Mouse (Mus musculus) ovary, postnatal 36 days (tissue): ENCODE measurements around the gene Gm6020.
"Not testable (repeated sequence)": the region's sequence is repeated elsewhere in the genome, so short reads cannot be mapped to it uniquely, and the experiment has no call there.

Experiments used
- DNase-seq: peaks from one replicate; pipeline ENCODE4 v3.0.0; 2022; ENCODE audit warnings: low spot score, mixed read lengths

Gm6020 gene

GRCm38 (mm10) chr19:61183590-61183989 lies at the start of gene Gm6020:
TSS of gene Gm6020 (plus strand) at chr19:61183890.
- not testable (repeated sequence) for DNase-seq

- DNase-seq = no peak
Measured at GRCm38 (mm10) chr19:61138655-61139054, 45.0 kb upstream of the Gm6020 start.

GRCm38 (mm10) chr19:61140342-61141206 lies 43.1 kb upstream of the Gm6020 start, which contains the start of gene Zfp950:
TSS of gene Zfp950 (minus strand) at chr19:61140840.
- peak; percentile 67 for DNase-seq

GRCm38 (mm10) chr19:61141299-61141698 lies 42.4 kb upstream of the Gm6020 start:
- DNase-seq = no peak

- DNase-seq = peak; percentile 43
Measured at GRCm38 (mm10) chr19:61151372-61151700, 32.4 kb upstream of the Gm6020 start.

- DNase-seq = peak; percentile 28
Measured at GRCm38 (mm10) chr19:61151701-61152420, 31.8 kb upstream of the Gm6020 start.

- DNase-seq = no peak
Measured at GRCm38 (mm10) chr19:61175756-61176324, 7.8 kb upstream of the Gm6020 start, which contains the start of gene Gm7102. TSS of gene Gm7102 (minus strand) at chr19:61176309.

- DNase-seq = peak; percentile 80
Measured at GRCm38 (mm10) chr19:61199316-61199715, 15.6 kb downstream of the Gm6020 start.

GRCm38 (mm10) chr19:61199836-61200235 lies 16.1 kb downstream of the Gm6020 start:
- peak; percentile 42 for DNase-seq

GRCm38 (mm10) chr19:61207506-61207905 lies 23.8 kb downstream of the Gm6020 start:
- DNase-seq = not testable (repeated sequence)

- no peak for DNase-seq
Measured at GRCm38 (mm10) chr19:61223706-61224328, 40.1 kb downstream of the Gm6020 start.

GRCm38 (mm10) chr19:61224678-61225525 lies 41.2 kb downstream of the Gm6020 start:
- DNase-seq = no peak

- DNase-seq = peak; percentile 86
Measured at GRCm38 (mm10) chr19:61225526-61226400, 42.1 kb downstream of the Gm6020 start.

- DNase-seq = peak; percentile 84
Measured at GRCm38 (mm10) chr19:61226401-61226927, 42.8 kb downstream of the Gm6020 start.

GRCm38 (mm10) chr19:61226928-61227854 lies 43.5 kb downstream of the Gm6020 start:
- peak; percentile 91 for DNase-seq

GRCm38 (mm10) chr19:61227941-61228701 lies 44.4 kb downstream of the Gm6020 start, which contains the start of gene Csf2ra:
TSS of gene Csf2ra (minus strand) at chr19:61228429.
- peak; percentile 22 for DNase-seq
